Mouse (Mus musculus) right cerebral cortex, adult 18-20 months (tissue): ENCODE data around the gene Vmp1.

Experiments
- DNase-seq: peaks from one replicate; pipeline ENCODE4 v3.0.0; 2022; ENCODE audit warnings: mixed read lengths

Gene Vmp1

DNA sequence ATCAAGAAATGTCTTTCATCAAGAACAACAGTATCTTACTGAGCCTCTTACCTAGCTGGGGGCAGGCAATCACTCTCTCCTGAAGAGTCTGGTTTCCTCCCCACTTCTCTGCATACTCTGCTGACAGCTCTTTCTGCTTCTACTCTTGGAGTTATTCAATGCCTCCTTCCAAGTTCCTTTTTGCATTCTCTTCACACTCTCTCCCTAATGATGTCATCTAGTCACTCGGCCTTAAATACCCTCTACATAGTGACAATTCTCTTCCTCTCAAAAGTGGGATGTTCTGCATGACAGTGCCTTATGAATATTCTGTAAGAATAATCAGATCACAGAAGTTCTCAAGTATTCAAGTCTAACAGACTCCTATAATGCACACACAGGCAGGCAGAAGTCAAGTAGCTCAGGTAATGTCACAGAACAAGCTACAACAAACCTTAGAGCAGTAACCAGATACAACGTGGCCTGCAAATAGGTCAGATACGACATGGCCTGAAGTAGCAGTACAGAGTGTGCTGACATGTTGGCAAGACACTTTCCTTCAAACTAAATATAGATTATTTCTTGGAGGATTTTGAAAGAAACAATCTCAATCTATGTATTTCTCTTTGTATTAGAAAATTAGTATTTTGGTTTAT, 12.5 kb downstream of the Vmp1 start:
- DNase-seq, result peak; percentile 43

DNA sequence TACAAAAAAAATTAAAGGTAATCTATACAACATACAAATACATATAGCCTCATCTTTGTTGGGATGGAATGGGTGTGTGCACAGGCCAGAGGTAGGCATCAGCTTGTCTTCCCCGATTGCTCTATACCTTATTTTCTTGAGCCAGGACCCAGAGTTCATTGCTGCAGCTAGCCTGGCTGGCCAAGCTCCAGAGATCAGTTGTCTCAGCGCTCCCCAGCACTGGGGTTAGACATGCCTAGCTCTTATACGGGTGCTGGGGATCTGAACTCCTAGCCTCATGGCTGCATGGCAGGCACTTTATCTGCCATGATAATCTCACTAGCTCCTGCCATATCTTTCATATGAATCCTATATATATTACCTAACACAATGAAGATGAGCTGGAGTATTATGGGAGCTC, 15.5 kb downstream of the Vmp1 start:
- no peak for DNase-seq

DNA sequence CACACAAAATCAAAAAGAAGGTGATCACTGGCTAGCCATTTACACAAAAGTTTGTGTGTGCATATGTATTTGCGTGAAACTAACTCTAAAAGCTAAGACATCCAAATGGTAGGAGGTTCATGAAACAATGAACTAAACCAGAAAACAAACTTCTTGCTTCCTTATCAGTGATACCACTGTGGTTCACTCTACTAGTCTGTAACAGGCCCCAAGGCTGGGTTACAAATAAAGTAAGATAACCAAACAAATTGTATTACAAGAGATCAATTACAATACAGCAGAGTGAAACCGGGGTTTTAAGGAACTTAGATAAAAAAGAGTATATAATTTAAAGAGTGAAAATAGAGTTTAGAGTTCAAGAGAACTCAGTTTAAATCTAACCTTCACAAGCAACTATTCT, 16.1 kb downstream of the Vmp1 start:
- no peak for DNase-seq

DNA sequence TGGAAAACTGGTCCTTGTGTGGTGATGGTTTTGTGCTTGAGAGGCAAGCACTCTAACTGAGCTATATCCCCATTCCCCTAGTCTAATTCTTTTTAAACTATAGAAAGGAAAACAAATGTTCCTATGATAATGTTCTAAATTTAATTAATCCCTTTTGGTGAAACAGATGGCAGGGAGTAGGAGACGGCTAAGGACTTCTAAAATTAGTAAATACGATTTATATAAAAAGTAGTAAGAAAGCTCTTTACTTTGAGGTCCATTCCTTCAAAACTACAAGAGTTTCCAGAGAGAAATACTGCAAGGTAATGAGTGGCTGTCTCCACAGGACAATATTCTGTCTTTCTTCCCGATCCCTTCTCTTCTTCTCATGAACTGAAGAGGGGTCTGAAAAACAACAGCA, 19.2 kb downstream of the Vmp1 start:
- DNase-seq, result no peak

DNA sequence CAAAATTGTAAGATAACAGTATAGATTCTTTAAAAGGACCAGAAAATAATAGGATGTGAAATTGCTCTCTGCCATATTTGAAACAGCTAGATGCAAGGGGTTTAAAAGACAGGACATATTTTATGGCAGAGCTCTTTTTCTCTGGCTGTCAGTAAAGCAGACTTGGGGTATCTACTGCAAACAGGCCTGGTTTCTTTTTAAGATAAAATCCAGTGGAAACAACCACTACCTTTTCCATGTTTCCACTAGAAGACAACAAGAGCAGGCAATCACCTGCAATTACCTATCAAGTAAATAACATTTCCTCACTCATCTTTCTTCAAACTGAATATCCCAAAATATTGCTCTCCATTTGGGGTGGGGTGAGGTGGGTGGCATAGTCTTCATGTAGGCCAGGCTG, 19.7 kb downstream of the Vmp1 start:
- no peak for DNase-seq

DNA sequence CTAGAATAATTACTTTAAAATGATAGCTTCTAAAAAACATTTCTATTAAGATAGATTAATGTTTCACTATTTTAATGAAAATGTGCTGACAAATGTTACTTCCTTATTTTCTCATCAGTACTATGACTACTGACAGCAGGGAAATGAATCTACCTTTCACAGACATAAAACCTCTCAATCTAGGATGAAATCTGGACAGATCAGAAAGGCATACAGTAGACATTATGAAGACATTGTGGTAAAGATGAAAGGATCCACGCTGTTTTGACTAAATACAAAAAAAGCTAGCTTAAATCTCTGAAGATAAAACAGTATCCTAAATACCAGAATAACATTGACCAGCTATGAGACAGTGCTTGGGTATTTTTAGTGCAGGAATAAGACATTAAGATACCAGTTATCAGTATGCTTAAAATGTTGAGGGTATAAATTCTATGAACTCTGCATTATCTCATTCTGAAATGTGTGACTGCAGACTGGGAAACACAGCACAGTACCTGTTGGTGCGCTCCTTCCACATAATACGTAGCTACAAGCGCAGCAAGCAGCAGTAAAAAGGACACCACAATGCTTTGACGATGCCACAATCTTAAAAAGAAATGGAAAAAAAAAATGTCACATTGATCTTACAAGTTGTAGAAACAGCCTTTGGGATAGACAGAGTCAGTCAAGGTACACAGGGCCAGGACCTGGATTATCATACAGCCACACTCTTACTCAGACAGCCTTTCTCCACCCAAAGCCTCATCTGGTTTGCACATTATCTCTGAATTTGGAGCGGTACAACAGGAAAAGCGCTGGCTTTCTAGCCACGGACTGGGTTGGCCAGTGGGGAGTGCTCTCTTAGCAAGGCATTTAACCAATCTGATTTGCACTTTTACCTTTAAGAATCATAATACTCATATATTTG, 20.4 kb downstream of the Vmp1 start:
- no peak for DNase-seq

DNA sequence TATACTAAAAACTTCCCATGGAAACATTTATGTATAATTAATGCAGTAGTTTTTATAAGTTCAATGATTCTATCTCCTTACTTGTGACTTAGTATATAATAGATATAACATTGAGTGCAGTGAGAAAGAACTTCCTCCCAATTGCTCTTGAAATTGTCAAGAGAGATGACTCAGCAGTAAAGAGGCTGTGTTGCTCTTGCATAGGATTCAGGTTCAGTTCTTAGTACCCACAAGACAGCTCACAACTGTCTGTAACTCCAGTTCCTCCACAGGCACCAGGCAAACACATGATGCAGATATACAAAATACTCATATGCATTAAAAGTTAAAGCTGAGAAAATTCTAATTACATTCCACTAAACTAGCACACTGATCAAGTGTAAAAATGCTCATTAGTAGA, 25.8 kb downstream of the Vmp1 start:
- no peak for DNase-seq

DNA sequence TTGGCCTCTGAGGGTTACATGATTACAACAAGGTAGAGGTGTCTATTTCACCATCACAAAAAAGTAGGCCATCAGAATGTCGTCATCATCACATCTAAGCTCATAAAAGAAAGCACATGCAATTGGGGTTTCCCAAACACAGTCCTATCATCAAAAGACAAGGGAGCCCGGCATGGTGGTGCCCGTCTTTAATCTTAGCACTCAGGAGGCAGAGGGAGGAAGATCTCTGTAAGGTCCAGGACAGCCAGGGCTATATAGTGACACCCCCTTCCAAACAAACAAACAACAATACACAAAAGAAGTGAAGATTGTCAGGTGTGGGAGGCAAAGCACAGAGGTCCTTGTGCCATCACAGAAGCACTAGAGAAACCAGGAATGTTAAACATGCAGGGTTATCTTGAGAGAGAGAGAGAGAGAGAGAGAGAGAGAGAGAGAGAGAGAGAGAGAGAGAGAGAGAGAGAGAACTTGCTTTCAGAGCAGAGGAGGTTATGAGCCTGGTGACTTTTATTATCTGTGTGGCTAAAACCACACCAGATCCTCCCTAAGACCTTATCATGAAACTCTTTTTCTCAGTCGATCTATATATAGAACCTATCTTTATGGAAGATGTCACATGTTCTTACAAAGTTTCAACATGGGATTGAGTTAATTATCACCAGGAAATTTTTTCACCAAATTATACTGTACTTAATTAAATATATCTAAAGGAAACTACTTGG, 26.6 kb downstream of the Vmp1 start:
- DNase-seq, result no peak

DNA sequence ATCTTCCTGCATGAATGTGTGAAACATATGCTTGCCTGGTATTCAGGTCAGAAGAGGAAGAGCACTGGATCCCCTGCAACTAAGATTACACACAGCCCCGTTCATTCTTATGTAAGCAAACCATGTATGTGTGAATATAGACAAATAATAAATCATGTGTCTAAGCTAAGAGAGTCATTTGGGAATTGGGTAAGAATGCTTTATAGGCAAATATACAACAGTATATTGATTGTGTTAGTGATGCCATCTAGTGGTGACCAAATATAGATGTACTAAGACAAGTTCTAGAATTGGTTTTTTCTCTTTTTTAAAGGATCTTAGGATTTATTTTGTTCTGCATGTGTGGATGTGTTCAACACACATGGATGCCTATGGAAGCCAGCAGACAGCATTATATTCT, 28.0 kb downstream of the Vmp1 start:
- DNase-seq, result no peak

DNA sequence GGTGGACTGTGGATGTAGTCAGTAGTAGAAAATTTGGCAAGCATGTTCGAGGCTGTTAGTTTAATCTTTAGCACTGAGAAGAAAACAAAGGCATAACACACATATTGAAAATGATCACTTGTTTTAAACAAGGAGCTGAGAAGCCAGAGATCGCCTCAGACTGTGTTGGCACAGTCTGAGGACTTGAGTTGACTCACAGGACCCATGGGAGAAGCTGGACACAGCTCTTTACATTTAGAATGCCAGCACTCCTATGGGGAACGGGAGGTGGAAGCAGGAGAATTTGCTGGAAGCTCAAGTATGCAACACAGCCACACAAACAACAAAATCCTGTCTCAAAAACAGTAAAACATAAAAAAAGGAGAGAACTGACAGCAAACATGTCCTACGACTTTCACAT, 29.5 kb downstream of the Vmp1 start:
- no peak for DNase-seq

DNA sequence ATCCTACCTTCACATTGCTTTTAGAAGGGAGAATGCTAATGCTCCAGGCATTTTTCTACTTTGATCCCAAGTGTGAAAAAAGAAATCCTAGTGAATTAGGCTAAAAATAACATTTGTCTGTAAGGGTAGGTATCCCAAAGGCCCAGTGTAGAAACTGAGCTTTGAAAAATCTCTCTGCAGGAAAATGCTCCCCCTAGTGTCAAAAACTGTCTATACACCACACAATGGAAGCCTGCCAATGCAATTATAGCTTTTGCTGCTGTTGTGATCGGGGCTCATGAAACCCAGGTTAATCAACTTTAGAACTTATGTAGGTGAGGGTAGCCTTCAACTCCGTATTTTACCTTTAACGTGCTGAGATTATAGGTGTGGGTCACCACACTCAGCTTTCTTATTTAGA, 30.2 kb downstream of the Vmp1 start:
- peak; percentile 32 for DNase-seq

DNA sequence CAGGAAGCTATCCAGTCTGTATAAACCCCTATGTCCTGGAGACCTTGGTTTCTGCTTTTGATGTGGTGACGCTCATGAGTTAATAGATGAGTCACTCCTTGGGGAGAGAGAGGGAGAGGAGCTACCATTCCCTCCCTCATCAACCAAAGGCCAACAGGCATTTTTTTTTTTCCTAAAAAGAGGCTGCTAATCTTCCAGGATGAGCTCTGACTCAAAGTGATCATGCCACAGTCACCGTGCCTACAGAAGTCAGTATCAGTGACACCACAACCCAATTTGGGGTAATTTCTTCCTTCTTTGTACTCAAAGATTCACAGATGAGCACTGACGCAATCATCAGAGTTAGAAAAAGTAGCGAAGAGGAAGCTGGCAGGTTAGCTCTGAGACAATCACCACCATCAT, 31.1 kb downstream of the Vmp1 start:
- no peak for DNase-seq

DNA sequence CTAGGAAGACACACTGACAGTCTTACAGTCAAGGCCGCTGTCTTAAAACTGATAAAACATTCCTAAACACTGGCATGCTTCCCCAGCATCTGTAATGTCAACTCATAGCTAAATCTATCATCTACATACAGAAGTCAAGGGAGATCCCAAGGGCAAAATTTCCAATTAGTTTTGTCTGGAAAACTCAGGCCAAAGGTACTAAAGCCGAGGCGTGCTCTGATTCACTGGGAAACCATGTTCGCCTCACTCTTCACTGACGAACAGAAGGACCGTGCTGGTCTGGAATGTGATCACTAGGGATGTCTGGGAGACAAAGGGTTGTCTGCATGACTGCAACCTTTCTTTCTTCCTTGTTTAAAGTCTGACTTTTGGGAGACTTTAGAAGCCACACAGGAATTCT, 33.0 kb downstream of the Vmp1 start:
- DNase-seq, result no peak

DNA sequence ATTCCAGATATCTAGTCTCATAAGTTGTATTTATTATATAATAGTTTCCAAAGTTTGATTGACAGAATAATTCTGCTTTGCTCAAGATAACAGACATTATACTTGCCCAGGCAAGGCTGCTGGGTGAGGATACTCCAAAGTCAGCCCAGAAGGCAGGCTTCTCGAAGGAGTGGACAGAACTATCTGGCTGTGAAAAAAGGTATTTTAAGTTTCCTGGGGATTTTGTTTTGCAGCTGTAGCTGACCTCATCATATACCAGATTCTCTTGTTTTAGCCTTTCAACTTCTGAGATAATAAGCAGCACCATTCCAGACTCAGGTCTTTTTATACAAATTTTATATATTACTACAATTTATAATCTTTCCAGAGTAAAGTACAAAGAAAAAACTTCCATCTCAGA, 34.1 kb downstream of the Vmp1 start:
- no peak for DNase-seq

DNA sequence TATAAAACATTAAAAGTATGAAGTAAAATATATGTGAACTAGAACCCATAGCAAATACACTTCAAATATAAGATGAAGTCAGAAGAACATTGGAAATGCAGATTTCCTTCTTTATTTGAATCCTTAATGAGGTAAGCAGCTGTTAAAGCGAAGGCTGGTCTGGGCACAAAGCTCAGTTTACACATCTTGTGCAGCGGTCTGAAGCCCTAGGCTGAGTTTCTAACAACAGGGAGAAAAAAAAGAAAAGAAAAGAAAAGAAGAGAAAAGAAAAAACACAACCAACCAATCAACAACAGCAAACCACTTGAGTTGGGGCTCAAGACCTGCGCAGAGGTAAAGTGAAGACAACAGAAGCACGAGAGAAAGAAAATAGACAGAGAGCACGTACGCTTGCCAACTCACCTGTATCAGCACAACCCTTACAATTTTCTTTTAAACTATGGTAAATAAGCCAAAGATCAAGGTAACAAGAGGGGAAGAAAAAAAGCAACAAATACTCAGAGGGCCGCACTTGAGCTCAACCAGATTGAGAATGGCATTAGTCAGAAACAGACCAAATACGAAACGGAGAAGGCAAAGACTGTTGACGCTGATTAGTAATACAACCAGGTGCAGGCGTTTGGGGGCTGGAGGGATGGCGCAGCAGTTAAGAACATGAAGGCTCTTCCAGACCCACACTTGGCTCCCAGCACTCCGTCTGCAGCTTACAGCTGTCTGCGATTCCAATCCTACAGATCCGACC, 35.8 kb downstream of the Vmp1 start:
- no peak for DNase-seq

DNA sequence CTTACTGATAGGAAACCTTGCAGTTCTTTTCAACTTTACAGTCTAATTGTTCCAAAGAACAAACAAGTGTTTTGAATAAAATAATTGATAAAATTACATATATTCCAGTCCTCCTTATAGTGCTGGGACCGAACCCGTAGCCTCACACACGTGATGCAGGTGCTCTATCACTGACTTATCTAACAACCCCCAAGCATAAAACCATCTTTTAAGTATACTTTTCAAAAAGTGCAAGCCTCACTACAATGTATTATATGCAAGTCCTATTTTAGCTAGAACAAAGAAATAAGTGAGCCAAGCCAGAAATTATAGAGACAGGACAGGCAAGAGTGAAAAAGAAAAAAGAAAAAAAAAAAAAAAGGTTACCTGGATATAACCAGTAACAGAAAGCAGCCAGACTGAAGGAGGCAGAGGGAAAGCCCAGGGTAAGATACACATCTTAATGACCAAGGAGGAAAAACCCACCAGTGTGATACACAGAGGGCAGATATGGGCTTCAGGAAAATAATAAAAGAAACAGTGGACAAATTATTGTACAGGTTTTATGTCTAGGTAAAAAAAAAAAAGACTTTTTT, 36.7 kb downstream of the Vmp1 start:
- no peak for DNase-seq

DNA sequence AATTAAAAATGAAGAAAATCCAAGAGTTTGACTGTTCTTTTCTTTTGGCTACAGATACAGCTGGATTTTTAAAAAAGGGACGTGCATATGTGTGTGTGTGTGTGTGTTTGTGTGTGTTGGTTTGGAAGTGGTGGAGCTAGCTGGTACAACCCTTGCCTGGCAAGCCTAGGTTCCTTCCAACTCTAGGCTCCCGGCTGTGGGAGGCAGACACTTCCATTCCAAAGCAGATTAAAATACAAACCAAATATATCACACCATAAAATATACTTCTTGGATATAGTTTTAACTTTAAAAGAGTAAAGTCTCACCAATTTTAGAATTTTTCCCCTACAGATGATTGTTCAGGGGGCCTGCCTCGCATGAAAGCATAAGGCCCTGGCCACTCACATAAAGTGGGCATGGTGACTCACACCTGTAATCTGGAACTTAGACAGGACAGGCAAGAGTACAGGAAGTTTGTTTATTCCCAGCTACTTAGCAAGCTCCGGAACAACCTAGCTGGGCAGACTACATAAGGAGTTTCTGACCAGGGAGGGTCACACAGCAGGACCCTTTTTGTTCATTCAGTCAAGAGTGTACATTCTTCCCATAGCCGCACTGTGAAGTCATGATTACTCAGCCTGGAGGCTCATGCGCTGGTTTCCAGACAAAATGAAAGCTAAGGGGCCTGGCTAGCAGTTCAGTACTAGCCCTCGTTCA, 37.4 kb downstream of the Vmp1 start:
- DNase-seq, result peak; percentile 32

DNA sequence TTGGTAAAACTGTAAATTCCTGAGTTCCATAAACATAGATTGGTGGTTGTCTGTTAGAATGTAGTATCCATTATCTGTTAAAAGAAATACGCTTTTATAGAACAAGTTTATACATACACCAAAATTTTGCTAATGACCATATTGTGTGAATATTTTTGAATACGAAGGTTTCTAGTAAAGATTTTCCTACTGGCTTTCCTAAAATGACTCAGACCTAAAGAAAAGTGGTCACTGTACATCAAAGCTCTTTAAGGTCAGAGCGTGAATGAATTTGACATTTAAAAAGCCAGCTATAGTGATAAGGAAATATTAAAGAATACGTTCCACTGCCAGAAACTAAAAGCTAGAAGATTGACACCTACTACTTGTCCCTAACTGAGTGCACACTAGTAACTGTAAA, 39.1 kb downstream of the Vmp1 start:
- no peak for DNase-seq

DNA sequence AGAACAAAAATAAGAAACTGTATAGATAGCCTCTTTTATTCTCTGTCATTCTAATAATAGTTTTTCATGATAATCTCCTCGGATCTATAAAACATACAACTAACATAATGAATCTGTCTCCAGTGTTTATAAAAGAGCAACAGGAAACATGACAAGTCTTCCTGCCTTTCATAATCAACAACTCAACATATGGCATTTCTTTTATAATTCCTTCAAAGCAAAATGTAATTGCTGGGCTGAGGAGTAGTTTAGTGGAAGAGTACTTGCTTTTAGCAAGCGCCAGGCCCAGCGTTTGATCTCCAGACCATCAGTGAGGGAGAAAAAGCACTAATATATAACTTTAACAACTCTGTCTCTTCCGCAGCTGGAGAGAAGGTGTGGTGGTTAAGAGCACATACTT, 41.9 kb downstream of the Vmp1 start:
- no peak for DNase-seq

DNA sequence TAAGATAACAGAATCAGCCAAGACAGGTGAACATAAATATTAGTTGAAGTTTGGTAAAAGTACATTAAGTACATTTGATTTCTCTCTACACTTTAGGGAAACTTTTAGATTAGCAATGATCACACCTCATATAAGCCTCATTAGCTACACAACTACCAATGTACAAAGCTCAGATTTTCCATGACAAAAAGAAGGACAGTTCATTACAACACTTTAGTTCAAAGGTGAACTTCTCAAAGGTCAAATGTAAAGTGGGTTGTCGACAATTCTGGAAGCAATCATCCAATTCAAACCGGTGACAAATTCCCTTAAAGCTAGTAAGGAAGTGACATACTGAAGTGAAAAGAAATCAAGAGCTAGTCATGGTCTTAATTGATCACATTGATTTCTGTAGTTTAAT, 45.9 kb downstream of the Vmp1 start:
- DNase-seq, result no peak

DNA sequence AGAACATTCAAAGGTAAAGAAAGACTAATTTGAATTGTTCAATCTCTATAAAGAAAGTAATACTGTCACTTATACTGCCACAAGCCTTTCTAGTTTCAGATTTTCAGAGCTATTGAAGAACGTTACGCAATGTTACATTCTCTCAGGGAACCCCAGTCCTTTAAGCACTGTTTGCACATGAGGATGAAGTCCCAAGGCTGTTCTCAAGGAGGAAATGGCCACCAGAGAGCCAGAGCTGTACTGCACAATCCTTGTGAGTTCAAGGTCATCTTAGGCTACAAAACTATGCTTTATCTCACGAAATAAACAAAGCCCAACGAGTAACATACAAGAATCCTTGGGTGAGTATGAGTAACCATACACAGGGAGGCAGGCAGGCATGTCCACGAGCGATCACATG, 49.2 kb downstream of the Vmp1 start:
- DNase-seq, result no peak

DNA sequence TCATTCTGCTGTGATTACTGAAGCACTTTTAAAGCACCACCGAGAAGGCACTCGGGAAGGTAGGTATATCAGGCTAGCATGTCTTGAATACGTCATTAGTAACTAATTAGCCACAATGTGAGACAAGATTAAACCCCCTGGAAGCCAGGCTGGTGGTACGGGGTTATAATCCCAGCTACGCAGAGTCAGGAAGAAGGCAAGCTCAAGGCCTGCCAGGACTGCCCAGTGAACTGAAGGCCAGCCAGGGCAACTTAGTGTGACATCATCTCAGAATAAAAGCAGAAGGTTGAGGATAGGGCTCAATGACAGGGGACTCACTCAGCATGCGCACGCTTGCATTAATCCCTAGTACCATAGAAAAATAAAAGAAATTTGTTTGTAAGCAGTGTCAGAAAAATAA, 53.7 kb downstream of the Vmp1 start:
- DNase-seq, result no peak
